Mouse (Mus musculus): ENCODE results near the gene Abhd2.

Gene Abhd2

DNA sequence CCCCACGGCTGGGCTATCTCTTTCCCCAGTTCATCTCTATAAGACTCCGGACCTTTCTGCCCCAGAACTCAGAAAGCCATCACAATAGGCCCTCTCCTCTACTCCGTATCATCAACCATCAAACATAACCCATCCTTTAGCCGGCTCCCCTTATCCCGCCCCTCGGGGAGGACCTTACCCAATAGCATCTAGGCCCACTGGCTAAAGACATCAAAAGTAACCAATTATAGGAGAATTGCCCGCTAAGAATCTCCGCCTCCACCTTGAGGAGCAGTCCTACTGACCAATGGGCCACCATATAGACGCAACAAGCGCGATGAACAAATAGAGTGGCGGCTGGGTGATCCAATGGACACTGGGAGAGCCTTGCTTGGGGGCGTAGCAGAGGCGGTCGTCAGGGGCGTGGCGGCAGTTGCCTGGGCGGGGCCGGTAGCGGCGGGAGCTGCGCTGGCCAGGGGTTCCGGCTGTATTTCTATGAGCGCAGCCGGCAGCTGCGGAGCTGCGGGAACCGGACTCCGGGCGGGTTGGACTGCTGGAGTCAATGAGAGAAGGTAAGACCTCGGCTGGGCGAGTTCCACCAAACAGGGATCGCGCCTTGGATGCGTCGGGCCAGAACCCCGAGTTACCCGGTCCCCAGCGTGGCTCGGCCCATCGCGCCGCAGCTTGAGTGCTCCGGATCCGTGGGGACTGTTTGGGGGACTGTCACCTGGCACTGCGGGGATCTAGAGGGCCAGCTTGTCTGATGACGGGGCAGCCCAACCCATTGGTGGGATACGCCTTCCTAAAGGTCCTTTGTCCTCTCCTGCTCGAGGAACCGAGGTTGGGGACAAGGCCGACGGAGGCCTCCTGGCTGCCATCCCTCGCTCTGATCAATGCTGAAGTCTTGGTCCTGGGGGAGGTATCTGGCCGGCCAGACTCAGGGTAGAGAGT is at the start of gene Abhd2:
TSS of gene Abhd2 (plus strand) at position 411 of the 930 bp plus-strand sequence.
- DNase-seq (ENCODE audit: extremely low spot score, low read depth, low spot score): peak; percentile 97

DNA sequence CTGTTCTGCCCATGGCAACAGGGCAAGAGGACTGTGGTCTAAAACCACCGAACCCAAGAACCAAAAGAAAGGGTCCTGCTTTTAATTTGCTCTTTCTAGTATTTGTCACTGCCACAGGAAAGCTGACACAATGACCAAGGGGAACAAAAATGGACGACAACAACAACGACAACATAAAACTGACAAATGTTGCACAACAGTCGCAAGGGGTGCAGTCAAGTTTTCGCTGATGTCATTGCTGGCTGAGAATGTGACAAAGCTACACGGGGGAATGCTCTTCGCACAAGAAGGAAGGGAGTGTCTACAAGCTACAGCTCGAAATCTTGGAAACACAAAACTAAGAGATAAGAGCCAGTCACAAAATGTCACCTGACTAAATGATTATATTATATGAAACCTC is 47.5 kb upstream of the Abhd2 start:
- no peak for DNase-seq (ENCODE audit: extremely low spot score, low read depth, low spot score)

DNA sequence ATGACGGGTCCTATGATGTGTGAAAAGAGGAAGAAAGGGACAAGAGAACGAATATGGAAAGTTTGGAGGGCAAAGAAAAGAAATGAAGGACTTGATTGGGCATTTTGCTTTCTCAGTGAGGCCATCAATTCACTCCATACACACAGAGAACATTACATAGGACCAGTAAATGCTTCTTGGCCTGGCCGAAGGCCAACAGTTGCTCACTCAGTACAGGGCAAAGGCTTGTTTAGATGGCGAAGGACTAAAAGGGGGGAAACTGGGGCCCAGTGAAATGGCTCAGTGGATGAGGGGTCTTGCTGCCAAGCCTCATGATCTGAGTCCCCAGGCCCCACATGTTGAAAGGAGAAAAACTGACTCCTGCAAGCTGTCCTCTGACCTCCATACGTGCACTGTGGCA is 46.8 kb upstream of the Abhd2 start:
- DNase-seq (ENCODE audit: extremely low spot score, low read depth, low spot score): no peak

DNA sequence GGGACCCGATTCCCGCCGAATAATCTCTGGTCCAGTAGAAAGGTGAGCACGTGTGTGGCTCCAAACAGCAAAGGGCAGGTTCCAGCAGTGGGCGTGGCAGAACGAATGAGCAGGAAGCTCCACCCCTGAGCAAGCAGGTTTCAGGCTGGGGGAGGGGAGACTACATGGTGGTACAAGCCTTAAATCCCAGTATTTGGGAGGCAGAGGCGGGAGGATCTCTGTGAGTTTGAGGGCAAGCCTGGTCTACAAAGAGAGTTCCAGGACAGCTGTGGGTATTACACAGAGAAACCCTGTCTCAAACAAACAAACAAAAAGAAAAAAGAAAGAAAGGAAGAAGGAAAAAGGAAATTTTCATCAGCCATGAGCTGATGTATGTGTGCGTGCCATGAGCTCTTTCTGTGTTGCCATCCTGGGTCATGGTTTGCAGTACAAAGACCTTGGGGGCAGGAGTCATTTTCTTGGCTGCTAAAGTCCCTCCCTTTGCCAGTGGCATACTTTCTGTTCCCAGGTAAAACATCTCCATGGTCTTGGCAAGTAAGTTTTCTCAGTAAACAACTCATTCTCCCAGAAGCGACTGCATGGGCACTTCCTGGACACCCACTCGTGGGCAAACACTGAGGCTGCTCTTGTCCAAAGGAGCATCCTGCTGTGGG is 46.0 kb upstream of the Abhd2 start:
- no peak for DNase-seq (ENCODE audit: extremely low spot score, low read depth, low spot score)

DNA sequence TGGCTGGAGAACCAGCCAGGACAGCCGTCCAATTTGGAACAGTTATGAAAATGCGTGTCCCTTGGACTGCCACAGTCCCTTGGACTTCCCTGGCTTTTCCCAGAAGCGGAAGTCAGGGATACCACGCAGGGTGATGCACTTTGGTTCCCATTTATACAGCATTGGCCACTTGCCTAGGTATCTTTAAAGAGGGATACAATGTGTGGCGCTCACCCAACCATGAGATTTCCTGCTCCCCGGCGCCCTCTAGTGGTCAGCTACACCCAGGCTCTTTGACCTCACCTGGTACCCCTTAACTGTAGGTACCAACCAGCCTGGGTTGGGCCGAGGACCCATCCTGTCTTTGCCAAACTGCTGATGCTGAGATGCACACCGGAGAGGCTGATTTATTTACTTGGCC is 44.5 kb upstream of the Abhd2 start:
- DNase-seq (ENCODE audit: extremely low spot score, low read depth, low spot score): peak; percentile 41

DNA sequence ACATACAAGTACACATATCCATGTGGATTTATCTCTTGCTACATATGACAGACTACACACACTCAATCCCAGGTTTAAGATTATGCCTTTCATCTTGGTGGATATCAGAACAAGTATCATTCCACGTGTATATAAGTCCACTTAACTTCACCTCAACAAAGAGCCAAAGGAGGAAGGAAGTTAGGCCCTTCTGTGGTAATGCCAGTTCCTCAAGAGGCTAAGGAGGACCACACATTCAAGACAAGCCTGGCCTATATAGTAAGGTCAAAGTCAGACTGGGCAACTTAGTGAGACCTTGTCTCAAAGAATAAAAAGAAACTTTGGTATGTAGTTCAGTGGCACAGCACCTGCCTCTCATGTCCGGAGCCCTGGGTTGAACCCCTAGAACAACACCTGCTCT is 41.4 kb upstream of the Abhd2 start:
- DNase-seq (ENCODE audit: extremely low spot score, low read depth, low spot score): no peak

DNA sequence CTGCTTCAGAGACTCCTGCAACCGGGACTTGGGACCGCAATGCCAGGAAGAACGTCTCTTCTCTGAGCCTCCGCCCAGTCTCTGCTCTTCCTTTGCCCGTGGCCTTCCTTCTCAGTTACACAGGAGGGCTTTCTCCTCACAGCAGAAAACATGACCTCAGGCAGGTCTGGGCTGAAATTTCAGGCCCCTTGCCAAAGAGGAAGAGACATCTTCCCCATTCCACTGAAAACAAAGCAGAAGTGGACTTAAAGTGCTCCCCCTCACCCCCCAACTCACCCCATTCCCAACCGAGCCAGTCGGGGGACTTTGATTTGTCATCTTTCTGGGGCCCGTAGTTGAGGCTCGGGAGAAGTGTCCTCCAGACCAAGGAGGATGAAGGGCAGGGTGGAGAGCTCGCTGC is 41.0 kb upstream of the Abhd2 start:
- no peak for DNase-seq (ENCODE audit: extremely low spot score, low read depth, low spot score)

DNA sequence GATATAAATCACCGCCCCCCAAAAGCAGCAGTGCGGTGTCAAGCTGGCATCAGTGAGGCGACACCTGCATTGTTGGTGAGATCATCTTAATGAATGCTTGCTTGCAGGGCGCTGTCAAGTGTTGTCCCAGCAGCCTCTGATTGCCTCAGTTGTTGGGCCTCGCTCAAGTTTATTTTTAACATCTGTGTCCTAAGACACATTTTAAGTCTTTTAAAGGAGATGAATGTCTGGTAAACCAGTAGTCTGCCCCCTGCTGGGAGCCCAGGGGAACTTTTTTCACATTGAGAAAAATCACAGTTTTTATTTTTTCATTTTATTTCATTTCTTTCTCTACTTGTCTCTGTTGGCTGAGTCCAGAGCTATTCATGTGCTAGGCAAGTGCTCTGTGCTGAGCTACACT is 34.3 kb upstream of the Abhd2 start:
- DNase-seq (ENCODE audit: extremely low spot score, low read depth, low spot score): no peak

DNA sequence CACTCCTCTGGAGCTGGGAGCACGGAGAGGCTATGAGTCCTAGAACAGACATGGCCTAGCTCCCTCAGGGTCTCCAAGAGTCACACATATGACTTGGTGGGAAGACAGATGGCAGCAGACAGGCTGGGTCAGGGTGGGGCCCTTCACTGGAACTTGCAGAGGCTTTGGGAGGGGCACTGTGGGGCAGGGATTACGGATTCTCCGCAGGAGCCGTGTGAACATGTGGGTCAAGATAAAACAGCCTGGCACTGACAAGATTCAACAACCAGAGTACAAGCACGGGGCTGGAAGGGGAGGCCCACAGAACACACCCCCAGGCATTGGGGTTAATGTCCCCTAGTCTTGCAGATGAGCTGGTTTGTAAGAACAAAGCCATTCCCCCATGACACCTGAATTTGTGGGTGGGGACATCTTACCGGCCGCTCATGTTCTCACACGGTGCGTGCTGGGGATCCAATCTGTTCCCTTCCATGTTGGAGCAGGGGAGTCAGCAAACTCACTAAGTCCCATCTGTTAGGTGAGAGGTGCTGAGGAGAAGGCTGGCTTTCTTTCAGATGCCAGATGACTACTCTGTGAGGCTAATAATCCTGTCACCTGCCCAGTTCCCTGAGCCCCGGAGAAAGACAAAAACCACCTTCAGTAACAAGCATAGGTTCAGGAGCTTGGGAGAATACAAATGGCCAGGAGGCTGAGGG is 30.9 kb upstream of the Abhd2 start:
- no peak for DNase-seq (ENCODE audit: extremely low spot score, low read depth, low spot score)

DNA sequence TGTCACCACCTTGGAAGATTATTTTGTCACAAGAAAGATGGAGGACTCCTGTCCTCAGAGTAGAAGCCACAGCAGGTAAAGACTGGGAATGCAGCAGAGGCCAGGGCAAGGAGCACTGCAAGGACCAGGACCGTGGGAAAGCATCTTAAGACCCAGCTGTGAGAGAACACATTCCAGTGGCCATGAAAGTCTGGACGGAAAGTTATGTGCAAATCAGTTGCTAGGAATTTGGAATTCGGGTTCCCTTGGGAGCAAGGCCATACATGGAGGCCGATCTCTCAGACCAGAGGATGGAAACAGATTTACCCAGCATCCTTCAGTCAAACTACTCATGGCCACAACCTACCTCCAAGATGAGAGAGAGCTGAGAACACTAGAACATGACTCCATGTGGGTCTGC is 29.8 kb upstream of the Abhd2 start:
- no peak for DNase-seq (ENCODE audit: extremely low spot score, low read depth, low spot score)

DNA sequence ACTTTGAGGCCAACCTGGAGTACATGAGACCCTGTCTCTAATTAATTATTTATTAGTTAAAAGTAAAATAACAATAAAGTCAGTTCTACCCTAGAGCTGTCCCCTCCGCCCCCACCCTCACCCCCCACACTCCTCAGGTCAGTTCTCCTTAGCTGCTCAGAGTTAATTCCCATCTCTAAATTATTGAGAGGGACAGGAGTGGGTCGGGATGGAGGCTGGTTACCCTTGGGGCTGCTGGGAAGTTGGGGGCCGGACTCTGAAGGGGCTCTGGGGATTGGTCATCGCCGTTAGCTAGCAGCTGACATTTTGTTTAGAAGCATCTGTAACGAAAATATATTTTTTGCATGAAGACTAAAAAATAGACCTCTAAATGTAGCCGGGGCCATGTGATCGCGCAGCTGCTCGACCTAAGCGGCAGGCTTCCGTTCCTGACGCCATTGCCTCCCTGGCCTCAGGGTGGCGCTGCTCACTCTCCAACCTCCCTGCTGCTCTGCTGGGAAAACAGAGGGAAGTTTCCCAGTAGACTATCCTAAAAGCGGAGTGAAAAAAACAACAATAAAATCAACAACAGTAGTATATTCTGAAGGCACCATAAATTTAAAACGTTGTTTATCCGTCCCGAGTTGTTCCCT is 26.8 kb upstream of the Abhd2 start:
- DNase-seq (ENCODE audit: extremely low spot score, low read depth, low spot score): no peak

DNA sequence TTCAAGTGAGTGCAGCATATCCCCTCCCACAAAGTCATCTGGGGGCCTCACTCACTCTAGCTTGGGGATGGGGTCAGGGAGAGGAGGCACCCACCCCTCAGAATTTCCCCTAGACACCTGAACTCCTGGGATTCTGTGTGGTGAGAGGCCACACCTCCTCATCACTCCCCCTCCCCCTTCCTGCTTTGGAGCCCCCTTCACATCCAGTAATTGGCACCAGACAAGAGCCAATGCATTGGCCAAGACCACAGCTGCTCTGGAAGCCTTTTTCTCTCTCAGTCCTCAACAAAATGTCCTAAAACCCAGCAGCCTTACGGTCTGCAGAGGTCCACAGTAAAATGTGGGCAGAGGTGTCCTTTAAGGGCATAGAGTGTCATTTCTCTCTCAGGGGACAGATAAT is 25.6 kb upstream of the Abhd2 start:
- no peak for DNase-seq (ENCODE audit: extremely low spot score, low read depth, low spot score)

DNA sequence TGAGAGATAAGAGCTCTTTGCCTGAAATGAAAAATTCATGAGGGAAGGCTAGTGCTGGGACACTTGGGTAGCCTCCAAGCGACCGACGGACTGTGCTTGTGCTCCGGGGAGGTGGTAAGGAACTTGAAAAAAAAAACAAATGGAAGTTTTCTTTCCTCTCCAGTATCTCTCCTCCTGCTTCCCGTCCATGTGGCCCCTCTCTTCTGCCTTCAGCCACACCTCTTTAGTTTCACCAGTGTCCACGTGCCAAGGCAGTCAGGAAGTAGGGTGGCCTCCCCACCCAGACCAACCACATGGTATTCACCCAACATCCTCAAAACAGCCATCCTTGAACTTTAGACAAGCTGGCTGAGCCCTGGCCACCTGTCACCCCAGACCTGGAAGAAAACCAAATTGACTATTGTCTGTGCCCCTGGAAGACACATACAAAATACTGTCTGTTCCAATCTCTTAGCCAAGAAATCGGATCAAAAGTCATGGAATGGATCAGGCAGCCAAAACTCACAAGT is 25.1 kb upstream of the Abhd2 start:
- DNase-seq (ENCODE audit: extremely low spot score, low read depth, low spot score): no peak

DNA sequence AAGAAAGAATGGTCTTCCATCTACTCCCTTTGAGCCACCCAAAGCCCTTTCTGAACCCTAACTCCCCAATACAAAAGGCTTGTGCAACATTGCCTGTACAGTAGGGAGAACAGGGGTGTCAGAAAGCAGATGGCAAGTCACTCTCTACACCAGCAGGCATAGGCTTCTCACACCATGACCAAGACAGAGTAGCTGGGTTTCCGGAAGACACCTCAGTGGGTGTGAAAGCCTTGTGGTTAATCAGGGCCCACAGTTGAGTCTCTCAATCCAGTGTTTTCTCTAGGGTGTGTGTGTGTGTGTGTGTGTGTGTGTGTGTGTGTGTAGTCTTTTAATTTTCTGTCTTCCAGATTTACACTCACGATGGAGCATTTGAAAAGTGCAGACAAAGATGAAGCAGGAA is 23.4 kb upstream of the Abhd2 start:
- no peak for DNase-seq (ENCODE audit: extremely low spot score, low read depth, low spot score)

DNA sequence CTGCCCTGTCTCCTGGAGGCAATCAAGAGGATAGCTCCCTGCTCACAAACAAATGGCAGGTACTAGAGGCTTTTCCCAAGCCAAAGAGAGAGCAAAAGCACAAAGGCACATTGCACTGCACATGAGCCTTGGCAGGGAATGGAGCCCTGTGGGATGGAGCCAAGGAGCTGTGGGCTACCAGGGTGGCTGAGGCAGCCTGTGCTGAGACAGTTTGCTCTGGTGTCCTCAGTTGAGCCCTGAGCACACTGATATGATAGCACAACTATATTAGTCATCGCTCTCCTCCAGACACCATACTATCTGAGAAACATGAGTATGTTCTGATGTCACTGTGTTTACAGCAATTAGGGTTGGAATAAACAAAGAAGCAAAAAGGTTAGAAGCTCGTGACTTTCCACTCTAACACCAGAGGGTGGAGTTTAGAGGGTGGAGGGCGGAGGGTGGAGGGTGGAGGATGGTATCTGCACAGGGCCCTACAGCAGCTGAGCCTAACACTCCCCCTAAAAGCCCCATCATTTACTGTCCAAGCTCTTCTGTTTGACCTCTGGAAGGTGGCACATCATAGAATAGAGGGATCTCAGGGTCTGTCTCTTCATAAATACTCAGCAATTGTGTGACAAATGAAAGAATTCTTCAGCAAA is 18.6 kb upstream of the Abhd2 start:
- DNase-seq (ENCODE audit: extremely low spot score, low read depth, low spot score): no peak

DNA sequence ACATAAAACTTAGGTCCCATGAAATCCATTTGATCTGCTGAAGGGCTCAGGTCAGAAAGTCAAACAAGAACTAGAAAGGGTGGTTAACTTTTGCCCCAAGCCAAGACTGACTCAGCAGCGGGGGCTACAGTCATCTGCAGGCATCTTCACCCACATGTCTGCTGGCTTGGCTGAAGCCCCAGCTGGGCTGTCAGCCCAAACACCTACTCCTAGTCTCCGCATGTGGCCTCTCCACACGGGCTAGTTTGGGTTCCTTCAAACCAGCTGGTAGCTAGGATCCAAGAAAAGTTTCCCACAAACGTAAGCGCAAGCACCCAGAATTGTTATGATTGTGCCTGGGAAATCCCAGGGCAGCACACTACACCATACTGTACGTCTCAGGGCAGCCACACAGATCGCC is 17.6 kb upstream of the Abhd2 start:
- no peak for DNase-seq (ENCODE audit: extremely low spot score, low read depth, low spot score)

DNA sequence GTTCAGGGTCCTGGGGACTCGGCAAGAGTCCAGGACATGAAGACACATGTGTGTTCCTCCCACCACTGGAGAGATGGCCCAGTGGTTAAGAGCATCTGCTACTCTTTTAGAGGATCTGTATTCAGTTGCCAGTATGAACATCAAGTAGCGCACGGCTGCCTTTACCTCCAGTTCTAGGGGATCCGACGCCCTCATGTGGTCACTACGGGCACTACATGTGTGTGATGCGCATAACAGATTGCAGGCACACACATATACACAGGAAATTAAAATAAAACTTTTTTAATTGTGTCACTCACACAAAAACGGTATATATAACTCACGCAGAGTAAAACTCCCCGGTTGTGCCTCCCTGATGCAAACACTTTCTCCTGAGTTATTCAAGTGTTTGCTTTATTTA is 17.2 kb upstream of the Abhd2 start:
- no peak for DNase-seq (ENCODE audit: extremely low spot score, low read depth, low spot score)

DNA sequence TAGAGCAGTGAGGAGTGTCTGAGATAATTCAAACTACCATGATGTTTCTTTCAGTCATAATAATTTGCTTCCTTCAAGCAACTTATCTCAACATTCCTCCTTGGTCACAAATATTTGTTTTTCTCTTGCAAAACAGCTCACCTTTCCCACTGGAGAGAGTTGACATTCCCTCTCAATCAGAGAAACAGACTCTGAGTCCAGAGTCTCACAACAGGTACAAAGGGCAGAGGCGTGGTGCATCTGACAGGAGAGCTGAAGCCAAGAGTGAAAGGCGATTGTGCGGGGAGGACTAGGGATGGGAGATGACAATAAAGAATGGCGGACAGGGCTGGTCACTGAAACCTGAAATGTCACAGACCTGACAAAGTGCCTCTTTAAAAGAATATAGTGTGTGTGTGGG is 16.3 kb upstream of the Abhd2 start:
- no peak for DNase-seq (ENCODE audit: extremely low spot score, low read depth, low spot score)

DNA sequence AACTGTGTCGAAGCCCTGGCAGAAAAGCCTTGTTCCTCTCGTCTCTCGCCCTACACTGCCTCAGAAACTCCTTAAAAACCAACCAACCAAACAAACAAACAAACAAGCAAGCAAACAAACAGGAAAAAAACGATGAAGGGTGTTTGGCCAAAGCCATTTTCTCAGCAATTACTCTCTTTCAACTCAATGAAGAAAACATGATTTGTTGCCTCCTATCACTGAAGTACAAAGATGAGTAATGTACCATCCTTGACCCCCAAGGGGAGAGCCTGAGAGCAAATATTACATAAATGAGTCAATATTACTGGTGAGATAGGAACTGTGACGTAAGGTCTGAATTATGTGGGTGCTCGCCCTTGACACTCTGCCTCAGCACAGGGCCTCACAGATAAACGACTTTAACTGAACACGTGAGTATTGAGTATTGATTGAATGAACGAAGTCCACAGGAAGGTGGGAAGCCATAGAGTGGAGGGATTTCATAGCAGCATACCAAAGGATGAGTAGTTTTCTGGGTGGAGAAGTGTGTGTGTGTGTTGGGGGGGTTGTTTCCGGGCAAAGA is 13.9 kb upstream of the Abhd2 start:
- no peak for DNase-seq (ENCODE audit: extremely low spot score, low read depth, low spot score)

DNA sequence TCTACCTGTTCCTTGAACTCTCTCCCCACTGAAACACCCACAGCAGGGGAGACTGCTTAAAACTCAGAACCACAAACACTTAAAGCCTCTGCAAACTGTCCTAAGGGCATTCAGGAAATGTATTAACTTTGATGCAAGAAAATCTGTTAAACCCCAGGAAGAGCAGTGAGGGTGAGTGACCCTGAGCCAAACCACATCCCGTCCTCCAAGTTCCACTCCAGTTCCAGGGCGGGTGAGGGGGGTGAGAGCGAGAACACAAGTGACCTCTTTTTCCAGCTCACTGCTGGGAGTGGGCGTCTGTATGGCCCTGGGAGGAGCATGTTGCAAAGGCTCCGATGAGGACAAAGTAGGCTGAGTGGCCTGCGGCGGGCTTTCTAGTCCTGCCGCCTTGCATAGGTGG is 10.5 kb upstream of the Abhd2 start:
- DNase-seq (ENCODE audit: extremely low spot score, low read depth, low spot score): no peak
